Mouse (Mus musculus) ovary, adult 18-20 months (tissue): Measurements from ENCODE around the gene Trim43a.
"Not testable (repeated sequence)": the region's sequence is repeated elsewhere in the genome, so short reads cannot be mapped to it uniquely, and the experiment has no call there.

Experiments used
- DNase-seq: peaks from one replicate; pipeline ENCODE4 v3.0.0; 2022; ENCODE audit warnings: low spot score, mixed read lengths

Trim43a gene

DNA sequence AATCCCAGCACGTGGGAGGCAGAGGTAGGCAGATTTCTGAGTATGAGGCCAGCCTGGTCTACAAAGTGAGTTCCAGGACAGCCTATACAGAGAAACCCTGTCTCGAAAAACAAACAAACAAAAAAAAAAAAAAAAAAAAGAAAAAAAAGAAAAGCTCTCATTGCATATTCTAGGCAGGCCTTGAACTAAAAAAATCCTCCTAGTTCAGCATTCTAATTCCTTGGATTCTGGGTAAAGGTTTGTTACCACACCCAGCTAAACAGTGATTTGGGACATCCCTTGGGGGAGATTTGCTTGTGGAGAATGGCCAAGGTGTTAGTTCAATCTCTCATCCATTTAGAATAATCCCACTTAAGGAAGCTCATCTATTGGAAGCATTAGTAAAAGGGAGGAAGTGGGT is at the start of gene Trim43a:
Trim43a (plus strand) TSS at position 301 of the 400 bp plus-strand sequence.
- DNase-seq = not testable (repeated sequence)

DNA sequence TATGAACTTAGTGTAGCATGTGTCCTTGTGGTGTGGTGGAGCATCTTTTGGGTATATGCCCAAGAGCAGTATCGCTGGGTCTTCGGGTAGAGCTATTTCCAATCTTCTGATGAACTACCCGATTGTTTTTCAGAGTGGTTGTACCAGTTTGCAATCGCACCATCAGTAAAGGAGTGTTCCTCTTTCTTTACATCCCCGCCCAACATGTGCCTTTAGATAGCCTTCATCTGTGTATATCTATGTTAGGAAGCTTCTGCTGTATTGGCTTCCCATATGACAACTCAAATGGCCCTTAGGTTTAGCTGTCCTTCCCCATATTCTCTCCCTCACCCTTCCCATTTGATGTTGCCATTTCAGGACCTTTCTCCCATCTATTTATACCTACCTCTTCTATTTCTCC is 46.6 kb upstream of the Trim43a start:
- no peak for DNase-seq

DNA sequence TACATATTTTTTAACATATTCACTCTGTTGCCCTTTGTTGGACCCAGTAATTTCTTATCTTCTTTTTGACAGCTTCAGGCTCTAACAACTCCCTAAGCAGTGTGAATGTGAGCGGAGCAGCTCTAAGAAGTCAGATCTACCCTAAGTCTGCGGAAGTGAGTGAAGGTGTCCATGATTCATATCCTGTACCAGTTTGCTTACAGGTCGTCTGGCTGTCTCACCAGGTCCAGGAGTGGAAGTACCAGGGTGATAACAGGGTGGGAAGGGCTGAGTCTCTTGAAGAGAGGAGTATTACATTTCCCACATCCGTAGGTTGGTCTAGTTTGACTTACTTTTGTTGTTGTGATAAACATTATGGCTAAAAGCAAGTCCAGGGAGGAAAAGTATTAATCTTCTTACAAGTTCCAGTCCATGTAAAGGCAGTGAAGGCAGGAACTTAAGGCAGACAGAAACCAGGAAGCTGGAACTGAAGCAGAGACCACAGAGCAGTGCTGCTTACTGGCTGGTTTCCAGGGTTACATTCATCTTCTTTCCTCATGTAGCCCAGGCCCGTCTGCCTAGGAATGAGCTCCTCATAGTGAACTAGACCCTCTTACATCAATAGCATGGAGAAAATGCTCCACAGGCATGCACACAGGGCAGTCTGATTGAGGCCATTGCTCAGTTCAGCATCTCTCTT is 41.0 kb upstream of the Trim43a start:
- DNase-seq = no peak

DNA sequence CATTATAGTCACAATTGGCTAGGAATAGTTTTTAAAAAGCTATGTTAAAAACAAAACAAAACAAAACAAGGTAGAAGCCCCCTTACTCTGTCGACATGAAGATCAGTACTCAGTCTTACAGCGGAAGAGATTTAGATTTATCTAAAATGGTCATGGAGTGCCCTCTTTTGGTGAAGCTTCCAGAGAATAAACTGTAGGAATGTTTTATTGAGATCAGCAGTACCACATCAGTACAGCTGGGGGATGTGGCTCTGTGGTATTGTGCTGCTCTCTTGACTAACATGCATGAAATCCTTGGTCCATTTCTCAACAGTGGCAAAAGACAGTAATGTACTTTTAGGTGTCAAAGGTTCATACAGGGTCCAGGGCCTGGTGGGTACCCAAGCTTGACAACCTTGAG is 37.9 kb upstream of the Trim43a start:
- no peak for DNase-seq

DNA sequence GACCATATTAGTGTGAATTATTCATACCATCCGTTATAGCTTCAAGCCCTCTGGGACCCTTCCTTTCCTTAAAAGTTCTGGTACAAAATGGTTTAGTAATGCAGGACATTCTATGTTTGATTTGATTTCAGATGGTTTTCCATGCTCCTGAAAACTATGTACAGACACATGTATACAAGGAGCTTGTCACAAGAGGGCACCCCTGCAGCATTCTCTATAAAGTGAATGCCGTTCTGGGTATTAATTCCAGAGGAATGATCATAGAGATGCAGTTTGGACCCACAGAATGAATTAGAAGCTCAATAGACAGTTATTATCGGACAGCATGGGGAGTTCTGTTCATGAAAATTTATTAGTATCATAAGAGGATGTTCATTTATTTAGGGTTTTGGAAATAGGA is 35.2 kb upstream of the Trim43a start:
- DNase-seq = no peak

DNA sequence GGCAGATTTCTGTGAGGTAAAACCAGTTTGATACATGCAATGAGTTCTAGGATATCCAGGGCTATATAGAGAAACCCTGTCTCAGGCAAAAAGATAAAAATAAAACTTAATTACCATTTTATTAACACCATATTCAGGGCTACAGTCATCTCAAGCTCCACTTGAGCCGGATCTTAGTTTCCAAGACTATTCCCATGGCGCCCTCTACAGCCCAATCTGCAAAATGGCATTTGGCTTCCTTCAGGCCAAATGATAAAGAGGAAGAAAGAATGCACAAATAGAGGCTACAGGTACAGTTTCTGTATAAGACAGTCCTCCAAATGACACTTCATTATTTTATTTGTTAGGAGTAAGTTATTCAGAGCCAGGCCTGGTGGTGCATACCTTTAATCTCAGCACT is 34.5 kb upstream of the Trim43a start:
- DNase-seq = no peak

DNA sequence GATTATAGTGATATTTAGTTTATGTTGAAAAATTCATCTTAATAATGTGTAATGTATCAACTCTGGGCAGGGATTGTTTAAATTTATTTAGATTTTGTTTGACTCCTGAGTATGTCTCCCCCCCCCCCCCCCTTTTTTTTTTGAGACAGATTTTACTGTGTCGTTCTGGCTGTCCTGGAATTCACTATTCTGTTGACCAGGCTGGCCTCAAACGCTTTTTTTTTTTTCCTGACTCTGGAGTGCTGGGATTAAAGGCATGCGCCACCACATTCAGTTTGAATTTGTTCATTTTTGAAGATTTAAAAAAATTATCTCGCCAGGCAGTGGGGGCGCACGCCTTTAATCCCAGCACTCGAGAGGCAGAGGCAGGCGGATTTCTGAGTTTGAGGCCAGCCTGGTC is 34.0 kb upstream of the Trim43a start:
- no peak for DNase-seq

DNA sequence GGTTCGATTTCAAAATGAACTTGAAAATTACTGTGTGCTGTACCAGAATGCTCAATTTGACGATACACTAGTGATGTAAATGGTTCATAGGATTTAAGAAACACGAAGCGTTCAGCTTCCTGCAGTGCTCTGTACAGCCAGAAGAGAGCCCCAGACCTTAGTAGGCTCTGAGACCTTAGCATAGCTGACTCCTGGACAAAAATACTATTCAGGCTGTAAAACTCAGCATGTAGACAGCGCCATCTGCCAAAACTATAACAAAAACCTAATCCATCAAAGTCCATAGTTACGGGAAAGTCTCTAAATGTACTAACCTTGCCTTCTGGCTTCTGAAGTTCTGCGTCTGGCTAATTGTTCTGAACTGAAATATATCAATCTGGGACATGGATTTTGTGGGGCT is 33.4 kb upstream of the Trim43a start:
- peak; percentile 8 for DNase-seq

DNA sequence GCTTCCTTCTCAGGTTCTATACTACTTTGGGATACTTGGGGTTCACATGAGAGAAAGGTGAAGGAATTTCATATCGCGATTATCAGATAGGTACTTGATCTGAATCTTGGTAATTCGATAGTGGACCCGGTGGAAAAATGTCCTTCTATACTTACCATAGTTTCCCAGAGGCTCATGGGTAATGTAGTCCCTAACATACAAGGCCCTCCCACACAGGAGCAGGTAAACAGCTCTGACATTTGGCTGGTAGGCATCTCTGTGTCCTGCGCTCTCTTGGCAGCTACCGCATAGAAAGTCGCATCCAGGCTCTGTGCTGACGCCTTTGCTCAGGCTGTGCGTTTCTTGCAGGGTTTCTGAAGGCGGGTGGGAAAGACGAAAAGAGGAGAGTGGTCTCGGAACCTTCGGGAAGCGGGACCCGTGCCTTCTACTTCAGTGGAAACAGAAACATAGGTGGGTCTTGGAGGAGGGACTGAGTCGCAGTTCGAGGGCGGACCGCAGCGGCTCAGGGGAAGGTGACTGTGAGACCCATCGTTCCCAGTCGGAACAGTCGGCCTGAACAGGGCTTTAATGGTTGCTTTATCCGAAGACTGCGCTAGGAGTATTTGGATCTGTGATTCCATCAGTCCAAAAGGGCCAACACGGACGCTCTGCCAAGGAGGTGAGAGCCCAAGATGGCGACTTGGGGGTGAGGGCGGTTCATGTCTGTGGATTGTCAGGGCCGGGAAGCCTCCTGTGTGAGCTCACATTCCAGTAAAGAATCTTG is 32.7 kb upstream of the Trim43a start, which contains the start of gene Zfp949:
Zfp949 (plus strand) TSS at position 170 of the 763 bp plus-strand sequence.
- peak; percentile 40 for DNase-seq

DNA sequence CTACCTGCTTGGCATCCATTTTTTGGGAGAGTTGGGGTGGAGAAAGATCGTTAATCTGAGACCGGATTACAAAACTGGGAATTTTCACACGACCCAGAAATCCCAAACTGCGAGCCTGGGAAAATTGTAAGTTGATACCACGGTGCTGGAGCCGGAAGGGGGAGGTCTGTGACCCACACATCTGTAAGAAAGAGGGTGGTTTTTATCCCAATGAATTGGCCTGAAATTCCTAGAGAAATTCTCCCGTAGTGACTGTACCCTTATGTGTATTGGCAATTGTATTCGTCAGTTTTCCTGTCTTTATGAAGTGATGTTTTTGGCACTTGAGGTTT is 32.1 kb upstream of the Trim43a start:
- no peak for DNase-seq

DNA sequence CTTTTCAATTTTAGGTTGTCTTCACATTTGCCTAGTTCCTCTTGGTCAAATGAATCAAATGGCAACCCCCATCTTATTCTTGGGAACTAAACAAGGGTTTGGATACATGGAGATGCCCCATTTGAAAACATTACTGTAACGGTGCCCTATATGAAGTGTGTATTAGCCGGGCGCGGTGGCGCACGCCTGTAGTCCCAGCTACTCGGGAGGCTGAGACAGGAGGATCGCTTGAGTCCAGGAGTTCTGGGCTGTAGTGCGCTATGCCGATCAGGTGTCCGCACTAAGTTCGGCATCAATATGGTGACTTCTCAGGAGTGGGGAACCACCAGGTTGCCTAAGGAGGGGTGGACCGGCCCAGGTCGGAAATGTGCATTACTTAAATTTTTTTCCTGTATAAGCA is 27.6 kb upstream of the Trim43a start:
- no peak for DNase-seq

DNA sequence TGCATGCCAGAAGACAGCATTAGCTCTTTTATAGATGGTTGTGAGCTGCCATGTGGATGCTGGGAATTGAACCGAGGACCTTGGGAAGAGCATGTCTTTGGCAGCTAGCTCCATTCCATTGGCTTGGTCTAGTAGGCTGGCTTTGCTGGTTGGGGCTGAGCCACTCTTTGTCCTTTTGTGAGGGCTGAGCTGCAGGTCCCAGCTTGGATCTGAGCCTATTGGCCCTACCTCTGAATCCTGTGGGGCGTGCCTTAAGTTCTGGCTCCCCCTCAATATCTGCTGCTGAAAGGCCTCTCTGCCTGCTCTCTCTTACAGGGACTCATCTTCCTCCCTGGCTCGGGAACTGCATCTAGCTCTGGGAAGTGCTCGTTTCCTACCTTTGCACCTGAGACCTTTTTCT is 22.5 kb upstream of the Trim43a start:
- no peak for DNase-seq

DNA sequence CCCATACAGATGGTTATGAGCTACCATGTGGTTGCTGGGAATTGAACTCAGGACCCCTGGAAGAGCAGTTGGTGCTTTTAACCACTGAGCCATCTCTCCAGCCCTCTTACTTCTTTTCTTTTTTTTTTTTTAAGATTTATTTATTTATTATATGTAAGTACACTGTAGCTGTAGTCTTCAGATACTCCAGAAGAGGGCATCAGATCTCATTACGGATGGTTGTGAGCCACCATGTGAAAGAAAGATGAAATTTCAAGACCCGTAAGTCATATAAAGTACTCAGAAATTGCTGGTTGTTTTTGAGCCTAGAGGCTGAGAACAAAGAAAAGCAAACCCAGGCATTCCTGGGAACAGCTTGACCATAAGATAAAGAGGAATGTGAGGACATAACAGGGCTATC is 19.2 kb upstream of the Trim43a start:
- not testable (repeated sequence) for DNase-seq

DNA sequence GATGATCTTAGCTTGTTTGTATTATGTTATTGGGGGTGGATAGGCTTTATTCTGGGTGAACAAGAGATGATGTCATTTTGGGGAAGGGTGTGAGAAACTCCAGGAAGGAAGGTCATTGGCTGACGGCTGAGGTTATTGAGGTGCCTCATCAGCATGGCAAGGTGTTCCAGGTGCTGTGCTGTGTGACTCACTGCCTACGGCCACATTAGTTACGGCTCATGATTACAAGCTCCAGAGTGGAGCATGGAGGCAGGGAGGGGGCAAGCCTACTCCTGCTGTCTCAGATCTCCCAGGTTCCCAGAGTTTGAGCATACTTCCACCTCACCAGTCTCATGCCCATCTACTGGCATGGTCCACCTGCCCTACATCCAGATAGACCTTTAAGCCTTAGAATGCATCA is 10.2 kb upstream of the Trim43a start:
- not testable (repeated sequence) for DNase-seq

DNA sequence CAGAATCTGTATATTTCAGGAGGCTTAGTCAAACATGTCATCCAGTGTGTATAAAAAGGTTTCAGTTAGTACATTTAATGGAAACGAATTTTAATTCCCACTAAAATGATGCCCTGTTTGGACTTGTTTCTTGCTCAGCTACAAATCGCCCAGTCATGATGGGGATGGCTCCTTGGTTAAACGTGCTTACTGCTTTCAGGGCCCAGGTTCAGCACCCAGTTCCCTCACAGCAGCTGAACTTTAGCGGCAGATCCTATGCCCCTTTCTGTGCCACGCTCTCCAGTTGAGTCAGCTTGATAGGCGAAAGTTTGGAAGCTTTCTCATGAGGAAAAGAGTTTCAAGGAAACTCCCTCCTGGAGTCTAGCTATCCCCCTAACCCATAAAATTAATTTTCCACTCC is 13.0 kb downstream of the Trim43a start:
- not testable (repeated sequence) for DNase-seq

DNA sequence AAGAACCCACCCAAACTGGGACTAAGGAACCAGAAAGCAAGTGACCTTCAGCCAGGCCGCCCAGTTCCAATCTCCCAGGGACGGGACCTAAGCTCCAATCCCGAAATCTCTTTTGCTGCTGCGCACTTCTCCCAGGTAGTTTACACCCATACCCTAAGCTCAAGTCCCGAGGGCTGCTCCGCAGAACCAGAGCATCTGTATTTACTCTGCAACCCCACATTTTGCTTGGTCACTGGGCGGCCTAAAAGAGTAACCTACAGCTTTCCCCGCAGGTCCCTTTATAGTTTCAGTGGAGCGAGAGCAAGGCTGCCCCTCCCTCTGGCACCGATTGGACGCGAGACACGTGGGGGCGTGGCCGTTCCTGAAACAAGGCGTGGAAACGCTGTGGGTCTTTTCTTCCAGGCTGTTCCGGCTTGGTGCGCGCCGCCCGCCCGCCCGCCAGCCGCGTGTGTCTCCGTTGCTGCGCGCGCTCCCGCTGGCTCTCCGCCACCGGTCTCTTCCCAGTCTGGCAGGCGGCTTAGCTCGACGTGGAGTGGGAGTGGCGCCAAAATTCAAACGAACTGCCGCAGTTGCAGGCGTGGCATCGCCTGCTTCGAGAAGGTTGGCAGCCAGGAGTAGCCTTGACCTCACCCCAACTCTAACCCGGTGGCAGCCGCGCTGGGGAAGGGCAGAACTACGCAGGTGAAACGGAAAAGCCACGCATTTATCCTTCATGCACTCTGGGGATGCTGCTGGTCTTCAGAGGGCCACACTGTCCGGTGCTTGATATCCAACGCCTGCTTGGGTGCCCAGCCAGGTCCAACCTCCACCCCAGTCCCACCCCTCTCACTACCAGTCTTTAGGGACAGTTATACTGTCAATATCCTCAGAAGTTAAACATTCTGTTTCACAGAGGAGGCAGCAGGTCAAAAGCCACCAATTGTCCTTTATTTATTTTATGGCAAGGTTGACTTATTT is 18.8 kb downstream of the Trim43a start:
- DNase-seq = peak; percentile 98

DNA sequence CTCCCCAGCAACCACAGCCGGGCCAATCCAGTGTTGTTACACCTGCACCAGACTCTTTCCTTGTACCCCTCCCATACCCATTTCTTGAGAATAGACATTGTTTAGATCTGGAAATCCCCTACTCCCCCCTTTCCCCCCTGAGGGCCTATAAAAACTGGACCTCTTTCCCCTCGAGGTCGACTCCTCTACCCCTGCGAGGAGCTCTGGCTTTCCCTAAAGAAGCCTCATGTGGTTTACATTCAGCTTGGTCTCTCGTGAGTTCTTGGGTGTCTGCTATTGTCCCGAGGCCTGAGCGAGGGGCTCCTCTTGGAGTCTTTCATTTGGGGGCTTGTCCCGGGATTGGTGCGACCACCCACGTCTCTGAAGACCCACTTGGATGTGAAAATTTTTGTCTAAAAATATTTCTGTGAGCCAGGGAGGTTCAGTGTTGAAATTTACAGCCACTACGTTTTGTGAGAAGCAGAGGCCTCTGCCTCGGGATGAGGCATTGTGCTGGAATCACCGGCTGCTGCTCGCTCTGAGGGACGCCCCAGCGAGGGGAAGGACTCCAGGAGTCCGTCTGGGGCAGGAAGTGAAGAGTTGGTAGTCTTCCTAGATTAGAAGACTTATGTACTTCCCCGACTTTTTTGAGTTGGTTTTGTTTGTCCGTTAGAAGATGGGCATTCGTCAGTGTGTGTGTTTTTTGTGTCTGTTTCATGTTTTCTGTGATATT is 45.3 kb downstream of the Trim43a start:
- not testable (repeated sequence) for DNase-seq

DNA sequence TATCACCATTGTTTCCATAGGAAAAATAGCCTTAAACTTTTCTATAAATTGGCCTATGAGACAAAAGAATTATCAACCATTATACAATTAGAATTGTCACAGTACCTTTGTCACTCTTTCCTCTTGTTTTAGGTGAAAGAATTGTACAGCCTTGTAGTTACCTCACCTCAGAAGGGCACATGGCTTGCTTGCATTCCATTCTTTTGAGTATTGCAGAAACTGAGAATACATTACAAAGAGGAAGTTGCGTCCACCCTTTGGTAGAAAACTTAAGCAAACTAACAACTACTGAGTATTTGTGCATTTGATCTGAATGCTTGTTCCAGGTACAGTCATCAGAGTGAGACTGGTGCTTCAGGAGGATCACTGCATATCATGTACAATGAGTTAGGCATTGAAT is 57.4 kb downstream of the Trim43a start:
- DNase-seq = not testable (repeated sequence)
